In genomic region chr13:63324978-63325848, GRCm38 (mm10) we compare ENCODE assay signal across 8 mouse cellular contexts.
DNase-seq lines count a peak whose midpoint lies in the region; ATAC-seq lines count a peak whose summit lies in the region.

No protein-coding gene starts in this region.

- no peak overlapping the region for H3K9ac ChIP-seq in limb, embryonic 11.5 days (ENCODE audit: low read length)

- H3K36me3 ChIP-seq in heart, embryonic 10.5 days, result 0 out of 2 replicates have a peak, but pooled peaks cover under 1% of the 10 kb centered on the region
- peaks cover 2% of the 10 kb centered on the region for H3K36me3 ChIP-seq in limb, embryonic 11.5 days (ENCODE audit: control insufficient read depth, insufficient read depth, low read length)

- H3K4me2 ChIP-seq in limb, embryonic 11.5 days (ENCODE audit: low read depth, severe bottlenecking), result no peak overlapping the region

- no peaks in the 10 kb centered on the region for H3K9me3 ChIP-seq in heart, embryonic 10.5 days
- H3K9me3 ChIP-seq in limb, embryonic 11.5 days (ENCODE audit: control insufficient read depth, low read length), result no peaks in the 10 kb centered on the region

- H3K4me3 ChIP-seq in heart, embryonic 10.5 days, result no peak overlapping the region
- no peak overlapping the region for H3K4me3 ChIP-seq in limb, embryonic 11.5 days (ENCODE audit: low read depth, low read length)

- intact Hi-C loops in heart, postnatal 25 days (cut with DNase I), result loop anchor here (5.0 kb wide), 1 partner anchor 218 kb away; no protein-coding TSS in a partner anchor
- intact Hi-C loops in left cerebral cortex, postnatal 14 days (cut with DNase I), result no loop called here

- 54% methylated on average over 10 of the region's 10 CpGs for WGBS in heart, embryonic 10.5 days
- 83% methylated on average over 10 of the region's 10 CpGs for WGBS in limb, embryonic 11.5 days

- no peak for DNase-seq in heart, embryonic 10.5 days (ENCODE audit: low spot score)
- no peak for DNase-seq in heart, postnatal 25 days (ENCODE audit: low spot score)
- DNase-seq in thymus, postnatal 14 days, result peak; percentile 36
- no peak for DNase-seq in thymus, adult 18-20 months
- DNase-seq in limb, embryonic 11.5 days (ENCODE audit: low spot score), result no peak
- DNase-seq in cerebellum, adult 9-10 months, result no peak
- no peak for DNase-seq in left cerebral cortex, postnatal 14 days (ENCODE audit: low spot score in 2 of 2)

- no peaks in the 10 kb centered on the region for H3K27me3 ChIP-seq in heart, embryonic 10.5 days (ENCODE audit: insufficient read depth, poor library complexity, severe bottlenecking)
- no peaks in the 10 kb centered on the region for H3K27me3 ChIP-seq in limb, embryonic 11.5 days (ENCODE audit: control insufficient read depth, insufficient read depth, low read length)

- no peak for ATAC-seq in limb, embryonic 11.5 days (ENCODE audit: insufficient number of reproducible peaks, low FRiP score, low TSS enrichment, low read depth)
- no peak for ATAC-seq in frontal cortex, adult (ENCODE audit: low TSS enrichment)

- peak overlapping the region; percentile 79 for H3K27ac ChIP-seq in heart, embryonic 10.5 days
- H3K27ac ChIP-seq in limb, embryonic 11.5 days (replicated peaks; ENCODE audit: low read depth, low read length), result peak overlapping the region; percentile 32

- H3K4me1 ChIP-seq in heart, embryonic 10.5 days, result peaks cover 35% of the 10 kb centered on the region
- peaks cover 21% of the 10 kb centered on the region for H3K4me1 ChIP-seq in limb, embryonic 11.5 days (ENCODE audit: control insufficient read depth, insufficient read depth, low read length)
